Mouse (Mus musculus): Measurements from ENCODE around the gene Foxs1.

DNA sequence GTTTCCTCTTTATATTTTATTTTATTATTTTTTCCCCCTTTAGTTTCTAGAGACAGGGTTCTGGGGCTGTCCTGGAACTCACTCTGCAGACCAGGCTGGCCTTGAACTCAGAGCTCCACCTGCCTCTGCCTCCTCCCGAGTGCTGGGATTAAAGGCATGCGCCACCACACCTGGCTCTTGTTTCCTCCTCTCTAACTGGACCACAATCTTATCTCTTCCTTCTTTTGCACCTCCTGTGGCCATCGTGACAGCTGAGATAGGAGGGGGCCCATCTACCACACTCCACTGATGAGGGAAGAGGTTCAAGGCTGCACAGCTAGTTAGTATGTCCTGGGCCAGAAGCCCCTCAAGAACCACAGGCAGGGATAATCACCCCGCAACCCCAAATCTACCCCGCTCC is 8.5 kb downstream of the Foxs1 start:
- TF ChIP-seq POLR2A (IDR thresholded peaks at IDR 0.05; ENCODE audit: low read depth, low read length) (no peak), CTCF (conservative IDR thresholded peaks at IDR 0.05; ENCODE audit: insufficient read depth, insufficient read length, low read depth, low read length) (no peak)

Measured in kidney, adult 2 months (tissue).